Mouse (Mus musculus): ENCODE measurements around the gene Purb.

GRCm38 (mm10) chr11:6475867-6476484, at the start of gene Purb:
- TF ChIP-seq CTCF (IDR thresholded peaks at IDR 0.05; ENCODE audit: low read depth, low read length) (no peak), POLR2A (IDR thresholded peaks at IDR 0.05; ENCODE audit: borderline replicate concordance, low read depth, low read length) (no peak)
